9 mouse cellular contexts compared by ENCODE assay signal in genomic region chr12:76190940-76191339, GRCm38 (mm10). TPM values are rescaled to one million over a fixed set of nuclear protein-coding genes. Genes with fewer than 3 reads are reported as not detected.
DNase-seq lines count a peak whose midpoint lies in the region; ATAC-seq and TF ChIP-seq lines count a peak whose summit lies in the region.
"Had no signal": no experiment of that assay in that cellular context is flagged by ENCODE, and none has a peak within 500 bp of the region (broad histone marks: within the 10 kb centered on the region; RNA-seq: fewer than 3 reads in every experiment).

No protein-coding gene starts in this region.

- H3K9me3 ChIP-seq in heart, embryonic 12.5 days (replicated peaks): no peaks in the 10 kb centered on the region; the same call in 1 of the 2 replicates
- no peaks in the 10 kb centered on the region for H3K9me3 ChIP-seq in CH12.LX (replicated peaks; ENCODE audit: low read length)

- H3K79me2 ChIP-seq in CH12.LX (replicated peaks; ENCODE audit: control insufficient read depth, extremely low read depth, insufficient read depth, poor library complexity, severe bottlenecking): no peaks in the 10 kb centered on the region

- dilution Hi-C loops in CH12.LX (cut with MboI; ENCODE audit: extremely low pct_ligation_motif_present, extremely low pct_unique_long_range_greater_than_20kb, low sequenced_read_pairs): no loop called here

- H3K27ac ChIP-seq in heart, embryonic 12.5 days (ENCODE audit: poor library complexity, severe bottlenecking): no peak overlapping the region
- no peak overlapping the region for H3K27ac ChIP-seq in CH12.LX (ENCODE audit: insufficient read depth, low read depth)

- peak; percentile 28 to 31 for DNase-seq in heart, adult 9 months (ENCODE audit: low spot score in 2 of 2)
- peak; percentile 84 for DNase-seq in CH12.LX (ENCODE audit: extremely low read depth)
- DNase-seq in c-Kit-positive CD71-positive TER-119-positive erythroid progenitor cells, embryonic 14.5 days (ENCODE audit: low spot score): peak; percentile 49
- DNase-seq in heart, postnatal 10 days: peak; percentile 40 to 61
- peak; percentile 43 to 57 for DNase-seq in left cerebral cortex, postnatal 14 days (ENCODE audit: low spot score in 2 of 2)
- DNase-seq in retina, adult 2 months (ENCODE audit: low read depth, low spot score): peak; percentile 57
- DNase-seq in urinary bladder, postnatal 25 days (ENCODE audit: low spot score): no peak

- ATAC-seq in heart, embryonic 12.5 days (ENCODE audit: insufficient number of reproducible peaks, low FRiP score): no peak

- no peaks in the 10 kb centered on the region for H3K36me3 ChIP-seq in heart, embryonic 12.5 days
- no peaks in the 10 kb centered on the region for H3K36me3 ChIP-seq in CH12.LX (replicated peaks in 1 of 2; ENCODE audit: control insufficient read depth in 1 of 2, insufficient read depth in 1 of 2, low read length in 1 of 2)

- no peak for TF ChIP-seq POLR2A in CH12.LX (IDR thresholded peaks at IDR 0.05; ENCODE audit: low read depth, low read length)

- WGBS in heart, embryonic 12.5 days: 44% methylated on average over 11 of the region's 11 CpGs

- peak; percentile 86 for TF ChIP-seq RAD21 in CH12.LX (IDR thresholded peaks at IDR 0.05; ENCODE audit: low read depth, low read length)

- no peaks in the 10 kb centered on the region for H3K4me1 ChIP-seq in heart, embryonic 12.5 days (replicated peaks)
- peaks cover 0 to 13% of the 10 kb centered on the region in 2 experiments for H3K4me1 ChIP-seq in CH12.LX (ENCODE audit: control insufficient read depth in 1 of 2, insufficient read depth in 2 of 2)

- H3K27me3 ChIP-seq in heart, embryonic 12.5 days (replicated peaks): peaks cover 5% of the 10 kb centered on the region; the same call in 1 of the 2 replicates
- peaks cover 3% of the 10 kb centered on the region for H3K27me3 ChIP-seq in CH12.LX (replicated peaks)

- H3K9ac ChIP-seq in heart, embryonic 12.5 days: no peak overlapping the region
- no peak overlapping the region for H3K9ac ChIP-seq in CH12.LX (ENCODE audit: insufficient read depth, low read depth)

- H3K4me3 ChIP-seq in heart, embryonic 12.5 days: no peak overlapping the region
- H3K4me3 ChIP-seq in CH12.LX (replicated peaks in 1 of 3; ENCODE audit: low read depth in 2 of 3, low read length in 2 of 3, poor library complexity in 1 of 3): no peak overlapping the region

- H3K4me2 ChIP-seq in heart, embryonic 12.5 days: no peak overlapping the region
- peak overlapping the region; percentile 33; the same call in 1 of the 2 replicates for H3K4me2 ChIP-seq in CH12.LX (ENCODE audit: insufficient read depth, low read depth, poor library complexity, severe bottlenecking)

- no peak for TF ChIP-seq EP300 in CH12.LX (IDR thresholded peaks at IDR 0.05; ENCODE audit: low read length)

- in situ Hi-C loops in CH12.LX (cut with MboI; ENCODE audit: low pct_ligation_motif_present, low pct_unique_long_range_greater_than_20kb, low sequenced_read_pairs): loop anchor here (25.0 kb wide), 1 partner anchor 404 kb away; no protein-coding TSS in a partner anchor

- intact Hi-C loops in heart, postnatal 10 days (cut with DNase I): loop anchor here (1.0 kb wide), 1 partner anchor 175 kb away; no protein-coding TSS in a partner anchor
- intact Hi-C loops in left cerebral cortex, postnatal 14 days (cut with DNase I): loop anchor here (2.0 to 10.0 kb wide), 3 partner anchors 174 to 404 kb away; no protein-coding TSS in a partner anchor

- TF ChIP-seq CTCF in CH12.LX (conservative IDR thresholded peaks at IDR 0.05 in 1 of 2, IDR thresholded peaks at IDR 0.05 in 1 of 2; ENCODE audit: low read depth in 2 of 2, low read length in 2 of 2): peak; percentile 42 to 90; a peak in 3 of 4 replicates

TF ChIP-seq in CH12.LX, 34 proteins besides CTCF, POLR2A, EP300 and RAD21:
- TF ChIP-seq ZC3H11A (IDR thresholded peaks at IDR 0.05; ENCODE audit: low read depth, low read length) (peak; percentile 14; the same call in 1 of the 2 replicates), ELF1 (IDR thresholded peaks at IDR 0.05; ENCODE audit: low read depth, low read length) (0 out of 2 replicates have a peak, but pooled peaks have one; percentile 7), NRF1 (IDR thresholded peaks at IDR 0.05; ENCODE audit: low read depth, low read length) (no peak), UBTF (IDR thresholded peaks at IDR 0.05; ENCODE audit: low read depth, low read length) (no peak), MEF2A (IDR thresholded peaks at IDR 0.05; ENCODE audit: borderline replicate concordance, low read depth, low read length) (0 out of 2 replicates have a peak, but pooled peaks have one; percentile 33), CHD2 (IDR thresholded peaks at IDR 0.05; ENCODE audit: low read length) (no peak), MAFK (IDR thresholded peaks at IDR 0.05; ENCODE audit: insufficient replicate concordance, low read length) (peak; percentile 99), JUND (conservative IDR thresholded peaks at IDR 0.05; ENCODE audit: low read depth, low read length) (peak; percentile 61; the same call in 1 of the 2 replicates), MAZ (IDR thresholded peaks at IDR 0.05; ENCODE audit: low read depth, low read length) (no peak), USF1 (IDR thresholded peaks at IDR 0.05; ENCODE audit: low read depth, low read length) (no peak), ZNF384 (IDR thresholded peaks at IDR 0.05; ENCODE audit: low read depth, low read length) (peak; percentile 18; the same call in 1 of the 2 replicates), IRF4 (IDR thresholded peaks at IDR 0.05; ENCODE audit: low read depth, low read length) (peak; percentile 44; the same call in 1 of the 2 replicates), JUN (IDR thresholded peaks at IDR 0.05; ENCODE audit: insufficient read depth, low read depth, low read length) (no peak), MYC (IDR thresholded peaks at IDR 0.05; ENCODE audit: low read depth, low read length) (peak; percentile 55; the same call in 1 of the 2 replicates), ZKSCAN1 (IDR thresholded peaks at IDR 0.05; ENCODE audit: borderline replicate concordance, low read depth, low read length) (no peak), SMC3 (IDR thresholded peaks at IDR 0.05; ENCODE audit: low read depth, low read length) (peak; percentile 69)

RNA-seq across cellular contexts. Expression of gene Esr2, which starts 13.9 kb away (rescaled TPM):
- polyA plus RNA-seq in heart, embryonic 12.5 days (2016; fragmentation: Nextera tagmentation; extraction: Ambion mirVana): 0.36 and 0.46 TPM in 2 replicates
- total RNA-seq in CH12.LX (2012; rRNA removed) (0.04 TPM in 2 replicates), CH12.LX (2014; rRNA removed) (not detected in 2 replicates)
- not detected in 2 replicates for polyA plus RNA-seq in CH12.LX (2012; ENCODE audit: insufficient read length, low read depth)
- under 1 TPM in 1 of 2 experiments, not detected in 1; 0.10 TPM for total RNA-seq in heart, postnatal 10 days (2021)
- total RNA-seq in left cerebral cortex, postnatal 14 days (2021): under 1 TPM; 0.18 to 0.21 TPM

RNA-seq across cellular contexts. Expression of gene Tex21, which starts 55.6 kb away (rescaled TPM):
- polyA plus RNA-seq in heart, embryonic 12.5 days (2016; fragmentation: Nextera tagmentation; extraction: Ambion mirVana): 0.15 and 0.23 TPM in 2 replicates
- total RNA-seq in CH12.LX (2012; rRNA removed) (0.25 and 0.42 TPM in 2 replicates), CH12.LX (2014; rRNA removed) (0.11 TPM in 1 of 2 replicates, not detected in the other)
- 0.15 and 0.29 TPM in 2 replicates for polyA plus RNA-seq in CH12.LX (2012; ENCODE audit: insufficient read length, low read depth)
- total RNA-seq in heart, postnatal 10 days (2021): not detected
- not detected for total RNA-seq in left cerebral cortex, postnatal 14 days (2021)
- polyA plus RNA-seq: limb, embryonic 11.5 days had no signal
